Mouse (Mus musculus): ENCODE results near the gene Fnbp1l.

The Fnbp1l gene

DNA sequence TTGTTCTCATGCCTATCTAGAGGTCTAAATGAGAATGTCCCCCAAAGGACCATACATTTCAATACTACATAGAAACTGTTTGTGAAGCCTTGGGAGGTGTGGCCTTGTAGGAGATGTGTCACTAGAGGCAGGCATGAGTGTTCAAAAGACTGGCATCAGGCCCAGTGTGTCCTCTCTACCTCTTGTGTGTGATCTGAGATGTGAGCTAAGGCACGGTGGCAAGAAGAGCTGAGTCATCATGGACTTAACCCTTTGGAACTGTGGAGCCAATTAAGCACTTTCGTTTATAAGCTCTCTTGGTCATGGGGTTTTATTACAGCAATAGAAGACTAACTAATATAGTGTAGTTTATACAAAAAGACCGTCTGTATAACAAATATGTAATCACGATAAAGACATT is 16.3 kb downstream of the Fnbp1l start:
- DNase-seq, result no peak

DNA sequence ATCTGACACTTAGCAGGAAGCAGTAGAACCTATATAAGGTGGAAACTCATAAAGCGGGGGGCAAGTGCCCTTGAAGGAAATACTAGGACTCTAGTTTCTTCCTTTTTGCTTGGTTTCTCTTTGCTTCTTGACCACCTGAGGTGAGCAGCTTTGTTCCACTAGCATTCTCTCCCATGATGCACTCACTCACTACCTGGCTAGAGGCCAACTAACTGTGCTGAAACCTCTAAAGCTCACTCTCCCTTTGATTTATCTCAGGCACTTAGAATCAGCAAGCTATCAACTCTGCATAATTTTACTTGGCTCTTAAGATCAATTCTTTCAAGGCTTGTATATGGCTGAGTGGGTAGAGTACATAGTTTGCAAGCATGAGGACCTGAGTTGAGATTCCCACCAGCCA is 17.1 kb downstream of the Fnbp1l start:
- no peak for DNase-seq

DNA sequence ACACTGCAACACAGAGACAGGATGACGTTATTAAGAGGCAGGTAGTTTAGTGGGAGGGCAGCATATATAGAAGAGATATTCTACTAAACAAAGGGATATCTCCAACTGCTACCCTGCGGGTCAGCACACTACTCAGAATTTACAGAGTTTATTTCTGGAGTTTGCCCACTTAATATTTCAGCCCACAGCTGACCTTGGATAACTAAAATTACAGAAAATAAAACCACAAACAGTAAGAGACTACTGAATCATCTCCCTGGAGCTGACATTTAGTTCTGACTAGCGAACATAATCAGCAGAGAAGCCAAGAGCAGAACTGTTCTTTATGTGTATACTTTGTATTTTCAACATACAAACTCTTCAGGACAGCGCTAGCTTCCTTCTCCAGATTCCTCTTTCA is 20.2 kb downstream of the Fnbp1l start:
- DNase-seq, result no peak

DNA sequence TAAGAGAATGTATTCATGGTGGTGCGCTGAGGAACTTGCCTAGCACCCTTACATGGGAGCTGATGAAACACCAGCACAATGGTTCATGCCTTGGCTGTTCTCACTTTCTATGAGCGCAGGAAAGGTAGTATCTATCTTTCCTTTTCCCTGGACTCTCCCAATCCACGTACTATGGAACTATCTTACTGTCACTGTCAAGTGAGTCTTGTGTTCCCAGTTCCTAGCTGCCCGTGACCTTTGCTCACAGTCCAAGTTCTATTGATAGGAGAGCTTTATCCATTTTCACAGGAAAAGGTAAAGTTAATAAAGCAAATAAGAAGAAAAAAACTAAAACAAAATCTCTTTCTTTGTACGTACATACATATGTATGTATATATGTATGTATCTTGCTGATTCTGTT is 28.7 kb downstream of the Fnbp1l start:
- DNase-seq, result no peak

DNA sequence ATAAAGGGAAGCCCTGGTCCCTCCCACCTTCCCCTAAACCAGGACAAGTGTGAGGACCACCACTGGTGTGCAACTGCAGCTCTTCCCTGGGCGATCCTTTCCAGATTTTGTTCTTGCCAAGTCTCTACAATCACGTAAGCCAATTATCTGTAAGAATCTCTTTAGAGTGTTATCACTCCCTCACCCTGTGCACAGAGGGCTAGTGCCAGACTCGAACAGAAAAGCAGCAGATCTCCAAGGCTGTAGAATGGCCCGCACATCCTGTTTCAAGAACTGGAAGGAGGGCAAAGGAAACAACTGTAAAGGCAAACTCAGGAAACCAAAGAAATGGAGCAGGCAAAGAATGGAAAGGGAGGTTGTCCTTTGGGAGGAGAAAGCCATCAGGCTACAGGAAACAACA is 29.2 kb downstream of the Fnbp1l start:
- no peak for DNase-seq

DNA sequence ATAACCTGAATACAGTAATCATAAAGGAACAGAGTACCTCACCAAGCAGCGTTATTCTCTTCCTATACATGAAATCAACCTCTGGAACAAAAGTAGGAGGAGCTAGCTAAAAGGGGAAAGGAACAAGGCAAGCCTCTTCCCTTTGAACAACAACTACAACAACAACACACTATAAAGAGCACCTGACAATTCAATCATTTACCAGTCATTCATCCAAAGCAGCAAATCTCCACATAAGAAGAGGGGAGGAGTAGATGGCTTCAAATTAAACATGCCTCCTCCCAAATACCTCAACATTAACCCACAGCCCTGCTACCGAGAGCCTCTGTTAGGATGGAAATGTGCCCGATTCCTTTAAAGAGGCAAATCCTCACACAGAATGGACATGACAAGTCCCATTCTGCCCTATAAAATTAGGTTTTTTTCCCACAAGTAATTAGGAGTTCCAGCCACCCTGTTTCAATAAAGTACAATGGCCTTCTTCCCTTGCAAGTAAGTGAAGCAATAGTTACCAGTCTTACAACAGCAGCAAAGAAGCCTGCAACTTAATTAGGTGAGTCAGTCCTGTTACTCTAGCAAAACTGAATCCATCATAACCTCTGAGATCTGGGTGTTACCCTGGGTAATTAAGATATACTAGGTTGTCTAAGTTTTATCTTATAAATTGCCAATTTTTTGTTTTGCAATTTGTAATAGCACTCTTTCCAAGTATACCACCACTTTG is 32.4 kb downstream of the Fnbp1l start:
- no peak for DNase-seq

DNA sequence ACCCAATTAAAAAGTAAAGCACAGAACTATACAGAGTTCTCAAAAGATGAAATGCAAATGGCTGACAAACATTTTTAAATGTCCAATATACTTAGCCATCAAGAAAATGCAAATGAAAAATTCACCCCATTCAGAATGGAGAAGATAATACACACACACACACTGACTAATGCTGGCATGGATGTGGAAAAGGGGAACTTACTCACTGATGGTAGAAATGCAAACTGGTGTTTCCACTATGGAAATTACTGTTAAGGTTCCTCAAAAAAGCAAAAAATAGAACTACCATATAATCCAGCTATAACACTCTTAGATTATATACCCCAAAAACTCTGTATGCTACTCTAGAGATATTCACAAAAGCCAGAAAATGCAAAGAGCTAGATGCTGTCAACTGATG is 42.2 kb downstream of the Fnbp1l start:
- DNase-seq, result no peak

DNA sequence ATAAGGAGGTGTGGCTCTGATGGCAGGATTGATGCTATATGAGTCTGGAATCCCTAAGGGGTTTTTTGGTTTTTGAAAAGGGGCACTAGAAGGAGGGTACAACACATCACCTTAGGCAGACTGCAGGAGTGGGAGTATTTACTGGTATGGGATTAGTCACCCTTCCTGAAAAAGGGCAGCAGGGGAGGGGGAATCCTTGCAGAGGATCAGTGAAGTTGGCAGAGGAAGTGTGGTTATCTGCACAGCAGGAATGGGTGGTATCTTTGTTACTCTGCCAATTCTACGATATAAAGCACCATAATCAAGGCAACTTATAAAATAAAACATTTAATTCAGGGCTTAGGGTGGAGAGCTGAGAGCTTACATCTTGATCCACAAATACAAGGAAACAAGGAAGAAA is 44.6 kb downstream of the Fnbp1l start:
- no peak for DNase-seq

DNA sequence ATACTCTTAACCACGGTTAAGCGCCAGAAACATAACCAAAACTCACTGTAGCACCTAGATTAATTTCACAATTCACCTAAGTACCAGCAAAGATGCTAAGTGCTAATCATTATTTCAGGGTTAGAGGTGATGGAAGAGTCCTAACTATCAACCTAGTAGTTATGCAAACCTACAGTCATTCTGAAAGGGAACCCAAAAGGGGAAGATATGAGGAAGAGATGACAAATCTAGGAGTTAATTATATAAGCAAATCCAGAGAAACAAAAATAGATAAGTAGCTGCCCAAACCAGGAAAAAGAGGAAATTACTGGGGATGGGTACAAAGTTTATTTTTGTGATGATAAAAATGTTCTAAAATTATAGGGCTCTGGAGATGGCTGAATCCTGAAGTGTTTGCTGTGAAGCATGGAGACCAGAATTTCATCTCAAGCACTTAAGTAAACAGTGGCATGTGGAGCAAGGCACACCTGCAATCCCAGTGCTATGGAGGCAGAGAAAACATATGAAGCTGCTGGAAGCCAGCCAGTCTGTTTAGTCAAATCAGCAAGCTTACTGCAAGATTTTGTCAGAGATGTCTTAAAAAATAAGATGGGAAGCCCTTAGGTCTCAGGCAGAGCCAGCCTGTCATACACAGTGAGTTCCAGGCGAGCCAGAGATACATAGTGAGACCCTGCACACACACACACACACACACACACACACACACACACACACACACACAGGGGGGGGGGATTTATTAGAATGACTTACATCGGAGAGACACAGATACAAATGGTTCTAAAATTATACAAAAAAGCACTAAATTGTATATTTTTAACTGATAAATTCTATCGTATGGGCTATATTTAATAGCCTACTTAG is 45.9 kb downstream of the Fnbp1l start:
- DNase-seq, result peak; percentile 16 to 45

DNA sequence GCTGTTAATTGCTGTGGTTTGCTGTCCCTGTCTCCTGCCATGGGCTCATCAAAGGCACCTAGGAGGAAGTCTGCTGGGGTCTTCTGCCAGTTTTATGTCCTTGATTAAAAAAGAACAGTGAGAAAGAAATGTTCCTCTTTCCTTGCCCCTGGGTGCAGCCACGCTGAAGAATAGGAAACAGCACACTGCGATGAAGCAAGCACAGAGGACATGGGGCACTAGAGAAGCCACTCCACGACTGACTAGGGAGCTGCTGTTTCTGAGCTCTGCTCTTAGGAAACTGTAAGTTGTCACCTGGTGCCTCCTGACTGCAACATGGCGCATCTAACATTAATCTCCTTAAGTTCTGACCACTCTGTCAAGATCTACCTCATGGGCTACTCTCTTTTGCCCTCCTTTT is 53.0 kb downstream of the Fnbp1l start:
- DNase-seq, result peak; percentile 14 to 33

DNA sequence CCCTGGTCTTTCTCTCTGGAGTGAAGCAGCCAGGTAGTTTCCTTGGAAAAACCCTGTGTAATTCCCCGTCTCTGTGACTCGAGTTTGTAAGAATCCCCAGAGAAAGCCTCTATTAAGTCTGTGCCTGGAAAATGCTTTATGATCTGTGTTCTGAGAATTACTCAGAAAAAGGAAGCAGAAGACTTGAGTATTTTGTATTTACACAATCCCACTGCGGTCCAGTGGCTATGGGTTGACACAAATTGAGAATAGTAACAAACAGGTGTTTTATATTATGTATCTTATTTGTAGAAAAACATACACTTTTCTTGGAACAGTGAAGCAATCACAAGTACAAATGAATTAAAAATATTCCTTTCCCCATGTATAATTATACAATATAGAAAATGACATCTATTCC is 53.4 kb downstream of the Fnbp1l start:
- DNase-seq, result no peak

DNA sequence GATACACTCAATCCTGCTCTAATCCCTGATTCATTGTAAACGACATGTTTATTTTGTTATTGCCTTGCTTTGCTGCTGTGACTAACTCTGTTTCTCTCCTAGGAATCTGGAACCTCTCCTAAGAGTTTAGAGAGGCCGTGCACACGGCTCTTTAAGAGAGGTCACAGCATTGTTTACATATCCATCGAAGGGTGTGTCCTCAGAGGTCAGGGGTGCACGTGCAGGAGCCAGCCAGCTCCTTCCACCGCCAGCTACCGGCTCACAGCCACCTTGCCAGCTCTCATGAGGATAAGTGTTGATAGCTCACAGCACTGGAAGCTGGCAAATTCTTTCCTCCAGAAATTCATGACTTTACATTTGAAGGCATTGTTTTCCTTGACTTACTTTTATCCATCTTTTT is 54.2 kb downstream of the Fnbp1l start:
- peak; percentile 73 for DNase-seq

DNA sequence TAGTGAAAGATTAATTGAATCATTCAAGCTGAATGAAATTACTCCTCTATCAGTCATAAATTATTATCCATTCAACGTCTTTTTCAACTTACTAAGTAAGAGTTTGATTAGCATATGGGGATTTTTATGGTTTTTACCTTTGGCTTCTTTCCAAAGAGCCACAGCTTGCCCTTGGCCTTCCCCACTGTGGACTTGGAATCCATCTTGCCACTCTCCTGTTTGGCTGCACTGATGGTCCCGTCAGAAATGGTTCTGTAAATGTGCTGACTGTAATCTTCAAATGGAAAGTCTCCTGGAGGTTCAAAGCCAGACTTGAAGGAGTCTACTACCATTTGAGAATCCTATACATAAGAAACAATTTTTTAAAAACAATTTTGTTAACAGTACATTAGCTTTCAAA is 61.7 kb downstream of the Fnbp1l start:
- no peak for DNase-seq

DNA sequence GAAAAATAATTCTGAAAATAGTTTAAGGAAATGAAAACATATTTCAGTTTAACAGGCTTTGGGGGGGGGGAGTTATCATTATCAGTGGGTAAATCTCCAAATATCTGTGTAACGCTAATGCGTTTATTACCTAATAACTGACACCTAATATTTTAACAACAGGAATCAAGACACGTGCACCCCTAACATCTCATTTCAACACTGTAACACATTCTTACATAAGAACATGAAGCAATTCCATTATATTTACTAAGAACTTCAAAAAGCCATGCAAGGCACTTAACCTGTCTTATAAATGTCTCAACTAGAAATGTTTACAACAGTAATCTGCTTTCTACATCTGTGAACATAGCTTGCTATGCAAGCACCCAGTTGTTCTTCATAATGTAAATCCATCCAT is 68.3 kb downstream of the Fnbp1l start:
- DNase-seq, result no peak

DNA sequence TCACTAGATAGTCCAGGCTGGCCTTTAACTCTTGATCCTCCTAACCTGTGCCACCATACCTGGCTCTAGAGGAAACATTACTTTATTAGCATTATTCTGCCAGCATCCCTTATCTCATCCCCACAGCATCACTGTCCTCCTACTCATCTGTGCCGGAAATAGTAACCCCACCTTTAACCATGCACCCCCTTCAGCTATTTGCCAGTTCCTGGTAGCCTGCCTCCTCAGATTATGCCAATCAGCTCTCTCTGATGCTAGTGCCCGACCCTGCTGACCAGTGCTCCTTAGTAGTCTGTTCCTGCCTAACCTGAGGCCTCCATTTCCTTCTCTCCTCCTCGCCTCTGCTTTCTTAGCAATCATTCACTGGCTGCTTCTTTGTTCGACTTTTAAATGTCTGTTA is 72.0 kb downstream of the Fnbp1l start:
- no peak for DNase-seq

DNA sequence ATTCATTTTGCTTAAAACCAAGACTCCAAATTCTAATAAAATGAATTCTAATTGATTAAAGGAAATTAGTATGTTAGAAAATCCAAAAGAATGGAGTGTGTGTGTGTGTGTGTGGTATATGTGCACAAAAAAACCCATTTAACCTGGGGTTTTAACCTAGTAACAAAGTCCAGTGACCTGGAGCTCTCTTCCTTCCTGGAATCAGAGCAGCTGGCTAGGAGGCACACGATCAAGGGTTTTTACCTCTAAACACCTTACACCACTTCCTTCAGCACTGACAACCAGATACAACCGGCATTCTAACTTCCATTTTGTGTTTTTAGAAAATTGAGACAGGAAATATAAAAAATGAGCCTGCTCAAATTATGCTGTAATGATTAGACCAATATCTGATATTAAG is 74.2 kb downstream of the Fnbp1l start:
- no peak for DNase-seq

DNA sequence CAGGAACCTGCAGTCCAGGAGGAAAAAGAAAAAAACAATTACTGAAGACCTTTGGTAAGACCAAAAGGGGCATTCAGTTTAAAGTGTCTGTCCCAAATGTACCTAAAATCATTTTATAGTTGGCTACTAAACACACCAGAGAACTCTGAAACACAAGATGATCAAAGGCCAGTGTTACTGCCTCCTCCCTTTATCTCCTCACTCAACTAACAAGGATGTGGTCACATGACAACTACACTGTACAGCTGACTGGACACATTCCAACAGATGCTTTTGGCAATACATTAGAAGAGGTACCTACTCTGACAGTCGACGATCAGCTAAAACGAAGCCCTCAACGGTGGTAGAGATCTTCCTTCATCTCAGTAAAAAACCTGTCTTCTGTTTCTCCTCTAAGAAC is 78.6 kb downstream of the Fnbp1l start:
- no peak for DNase-seq

DNA sequence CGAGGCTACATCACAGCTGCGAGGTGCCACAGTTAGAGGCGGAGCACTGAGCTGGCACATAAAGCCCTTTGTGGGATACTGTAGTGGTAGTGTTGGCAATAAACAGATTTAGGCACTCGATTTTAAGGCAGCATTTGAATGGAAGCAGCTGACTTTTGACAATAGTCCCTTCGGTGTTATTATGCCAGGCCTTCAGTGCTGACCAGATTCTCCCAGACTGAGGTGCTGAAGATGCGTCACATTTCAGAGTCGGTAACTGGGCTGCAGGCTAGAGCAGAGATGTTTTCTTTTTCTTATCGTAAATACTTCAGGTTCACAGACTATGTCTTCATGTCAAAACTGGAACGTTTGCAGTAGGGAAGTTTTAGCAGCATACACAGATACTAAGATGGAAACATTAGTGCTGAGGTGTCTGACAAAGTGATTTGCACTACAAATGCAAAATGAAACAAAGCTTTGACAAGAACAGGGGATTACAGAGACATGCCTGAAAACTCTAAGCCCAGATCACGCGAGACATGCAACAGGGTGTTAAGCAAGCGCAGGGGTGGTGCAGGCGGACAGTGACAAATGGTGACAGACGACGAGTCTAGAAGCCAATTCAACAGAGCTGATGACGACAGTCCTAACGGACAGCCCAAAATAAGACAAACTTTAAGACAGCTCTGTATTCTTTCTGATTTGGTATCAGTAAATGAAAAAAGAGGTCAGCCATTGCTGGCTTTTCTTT is 79.4 kb downstream of the Fnbp1l start:
- no peak for DNase-seq

DNA sequence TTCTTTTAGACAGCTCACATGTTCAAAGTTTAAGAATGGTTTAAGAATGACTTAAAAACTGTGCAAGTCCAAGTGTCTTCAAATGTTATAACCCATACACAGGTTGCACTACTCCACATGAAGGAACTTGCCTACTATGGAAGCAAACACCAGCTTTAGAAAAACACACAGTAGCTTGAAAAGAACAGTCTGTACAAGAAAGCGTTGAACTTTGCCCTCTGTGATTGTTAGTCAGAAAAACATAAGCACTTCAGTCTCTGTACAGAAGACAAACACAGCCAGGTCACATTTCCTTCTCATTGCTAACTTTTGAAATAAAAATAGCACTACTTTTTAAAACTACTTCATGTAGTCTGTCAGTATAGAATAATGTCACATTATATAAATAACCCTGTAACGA is 80.7 kb downstream of the Fnbp1l start:
- no peak for DNase-seq

DNA sequence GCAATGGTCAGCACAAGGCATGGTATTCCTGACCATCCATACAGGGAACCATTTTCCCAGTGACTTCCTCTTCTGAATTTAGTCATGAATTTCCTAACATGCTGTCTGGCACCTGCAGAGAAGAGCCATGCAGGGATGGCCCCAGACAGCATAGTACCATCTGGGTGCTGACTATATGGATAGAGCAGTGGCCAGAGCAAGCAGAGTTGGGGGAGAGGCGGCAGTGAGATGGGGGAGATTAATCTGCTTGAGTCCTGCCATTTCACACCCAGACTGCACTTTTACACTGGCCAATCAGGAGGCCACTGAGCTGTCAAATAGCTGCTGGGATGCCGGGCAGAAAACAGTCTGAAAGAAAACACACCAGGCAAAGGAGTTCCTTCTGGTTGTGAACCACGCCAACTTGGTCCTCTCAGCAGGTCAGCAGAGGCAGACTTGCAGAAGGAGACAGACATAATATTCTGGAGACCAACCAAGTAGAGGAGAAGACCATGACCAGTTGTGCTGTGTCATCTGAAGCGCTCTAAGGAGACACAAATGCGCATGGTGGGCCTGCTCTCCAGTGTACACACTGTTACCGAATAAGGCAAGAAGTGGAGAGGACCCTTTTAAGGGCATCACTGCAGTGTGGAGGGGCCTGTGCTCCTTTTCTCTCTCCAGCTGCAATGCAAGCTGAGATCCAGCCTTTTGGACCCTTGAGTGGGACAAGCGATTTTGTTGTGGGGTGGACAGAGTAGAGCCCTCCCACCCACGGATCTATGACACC is 83.4 kb downstream of the Fnbp1l start:
- no peak for DNase-seq

DNA sequence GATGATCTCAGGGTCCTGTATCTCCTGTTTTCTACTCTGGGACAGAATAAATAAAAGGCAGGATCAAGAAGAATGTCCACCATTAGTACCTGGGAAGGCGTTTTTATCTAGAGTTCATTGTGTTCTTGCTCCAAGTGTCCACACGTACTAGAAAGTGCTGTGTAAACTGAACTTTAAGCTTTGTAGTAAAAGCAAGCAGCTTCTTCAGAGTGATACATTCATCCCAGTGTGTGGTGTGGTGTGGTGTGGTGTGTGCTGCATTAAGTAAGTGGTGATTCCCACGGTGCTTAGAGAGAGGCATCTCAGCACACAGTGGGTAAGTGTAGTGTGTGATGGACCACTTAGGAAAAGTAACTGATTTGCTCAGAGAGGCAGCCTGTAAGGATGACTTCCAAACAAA is 91.0 kb downstream of the Fnbp1l start:
- DNase-seq, result no peak

DNA sequence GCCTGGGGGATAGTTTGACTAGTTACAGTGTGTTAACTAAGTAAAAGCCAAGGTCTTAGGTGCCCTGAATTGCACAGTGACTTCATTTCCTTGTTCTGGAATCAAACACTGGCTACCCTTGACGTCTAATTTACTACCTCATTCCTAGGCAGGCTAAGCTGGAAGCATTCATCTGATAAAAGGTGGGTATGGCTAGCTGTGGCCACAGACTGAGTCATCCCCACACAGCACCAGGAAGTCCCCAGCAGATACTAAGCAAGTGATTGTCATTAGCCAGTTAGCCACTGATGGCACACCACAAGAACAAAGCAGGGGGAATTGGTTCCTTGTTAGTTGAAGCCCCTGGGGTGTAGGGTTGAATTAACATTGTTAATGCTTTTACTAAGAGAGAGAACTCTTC is 98.2 kb downstream of the Fnbp1l start:
- DNase-seq, result no peak

DNA sequence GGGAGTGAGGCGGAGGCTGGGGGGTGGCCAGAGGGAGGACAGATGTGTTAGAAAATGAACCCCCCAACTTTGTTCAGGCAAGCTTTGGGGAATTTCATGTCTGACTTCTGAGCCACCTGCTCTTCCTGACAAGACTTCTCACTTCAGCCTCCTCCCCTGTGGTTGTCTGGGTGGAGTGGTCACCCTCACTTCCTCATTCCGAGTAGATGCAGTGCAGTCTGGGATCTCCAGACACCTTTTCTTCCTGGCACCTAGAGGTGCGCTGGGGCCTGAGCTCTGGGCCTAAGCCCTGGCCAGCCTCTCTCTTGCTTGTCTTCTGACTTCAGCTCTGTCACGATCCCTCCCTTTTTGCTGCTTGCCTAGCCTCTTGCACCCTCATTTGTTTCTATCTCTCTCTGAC is 98.6 kb downstream of the Fnbp1l start:
- DNase-seq, result no peak

Measured in lung, adult 18-20 months (tissue).